Mouse (Mus musculus): ENCODE data around the gene Elk4.

- TF ChIP-seq CTCF (IDR thresholded peaks at IDR 0.05; ENCODE audit: borderline replicate concordance, extremely low read depth, insufficient read depth, insufficient read length): no peak
- no peak for TF ChIP-seq POLR2A (IDR thresholded peaks at IDR 0.05; ENCODE audit: borderline replicate concordance, extremely low read depth, insufficient read depth, insufficient read length, poor library complexity, severe bottlenecking)
Measured at GRCm38 (mm10) chr1:131976886-131977285, 30.5 kb upstream of the Elk4 start.

All from brain, embryonic 14.5 days (tissue).